Comparison of ENCODE assay signal across 8 mouse cellular contexts in the genomic region with DNA sequence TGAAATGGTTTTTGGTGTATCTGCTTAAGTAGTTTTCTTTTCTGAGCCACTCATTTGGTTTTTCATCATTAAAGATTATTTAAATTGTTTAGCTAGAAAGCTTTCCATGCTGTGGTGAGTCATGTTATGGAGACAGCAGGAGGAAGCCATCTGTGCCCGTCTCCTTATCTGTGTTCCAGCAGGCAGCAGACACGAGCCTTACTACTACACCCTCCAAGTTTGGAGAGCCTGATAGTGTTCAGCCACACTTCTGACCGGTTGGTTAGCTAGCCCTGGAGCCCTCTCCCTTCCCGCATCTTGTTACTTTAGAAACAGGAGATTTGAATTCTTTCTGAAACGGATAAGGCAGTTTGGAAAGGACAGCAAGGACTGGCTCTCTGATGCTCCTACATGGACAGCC. TPM values are rescaled to one million over a fixed set of nuclear protein-coding genes. Genes with fewer than 3 reads are reported as not detected.
DNase-seq lines count a peak whose midpoint lies in the region; ATAC-seq and TF ChIP-seq lines count a peak whose summit lies in the region.

No protein-coding gene starts in this region.

- TF ChIP-seq CTCF in intestine, postnatal 0 days (IDR thresholded peaks at IDR 0.05; ENCODE audit: low read depth): no peak
- TF ChIP-seq CTCF in kidney, adult 2 months (conservative IDR thresholded peaks at IDR 0.05; ENCODE audit: insufficient read depth, insufficient read length, low read depth, low read length): no peak

- no peaks in the 10 kb centered on the region for H3K4me1 ChIP-seq in intestine, embryonic 15.5 days (replicated peaks)
- no peaks in the 10 kb centered on the region for H3K4me1 ChIP-seq in intestine, postnatal 0 days (replicated peaks; ENCODE audit: control insufficient read depth, insufficient read depth, low read length)
- no peaks in the 10 kb centered on the region; the same call in 1 of the 2 replicates for H3K4me1 ChIP-seq in kidney, adult 2 months (ENCODE audit: control insufficient read depth, insufficient read depth, low read length)
- no peaks in the 10 kb centered on the region for H3K4me1 ChIP-seq in forebrain, embryonic 11.5 days (replicated peaks; ENCODE audit: control insufficient read depth, insufficient read depth, low read length)

- no peak for TF ChIP-seq POLR2A in kidney, adult 2 months (IDR thresholded peaks at IDR 0.05; ENCODE audit: low read depth, low read length)

- H3K9ac ChIP-seq in intestine, embryonic 15.5 days: no peak overlapping the region
- H3K9ac ChIP-seq in intestine, postnatal 0 days (ENCODE audit: low read depth, low read length): no peak overlapping the region
- H3K9ac ChIP-seq in forebrain, embryonic 11.5 days (ENCODE audit: low read length): no peak overlapping the region

- no peaks in the 10 kb centered on the region for H3K36me3 ChIP-seq in intestine, embryonic 15.5 days
- no peaks in the 10 kb centered on the region for H3K36me3 ChIP-seq in intestine, postnatal 0 days (ENCODE audit: control insufficient read depth, insufficient read depth)
- H3K36me3 ChIP-seq in kidney, adult 2 months (ENCODE audit: control insufficient read depth, insufficient read depth, low read length): no peaks in the 10 kb centered on the region
- no peaks in the 10 kb centered on the region for H3K36me3 ChIP-seq in forebrain, embryonic 11.5 days (ENCODE audit: control insufficient read depth, insufficient read depth, low read length)

- H3K27ac ChIP-seq in intestine, embryonic 15.5 days: no peak overlapping the region
- no peak overlapping the region for H3K27ac ChIP-seq in intestine, postnatal 0 days (ENCODE audit: low read depth, low read length)
- H3K27ac ChIP-seq in kidney, adult 2 months (ENCODE audit: insufficient read depth, low read depth, low read length): no peak overlapping the region
- no peak overlapping the region for H3K27ac ChIP-seq in forebrain, embryonic 11.5 days (ENCODE audit: low read depth, low read length)

- no peaks in the 10 kb centered on the region for H3K27me3 ChIP-seq in intestine, embryonic 15.5 days (replicated peaks)
- no peaks in the 10 kb centered on the region for H3K27me3 ChIP-seq in intestine, postnatal 0 days (replicated peaks; ENCODE audit: control insufficient read depth, insufficient read depth, low read length)
- H3K27me3 ChIP-seq in kidney, adult 2 months (replicated peaks; ENCODE audit: control insufficient read depth, insufficient read depth, low read length): no peaks in the 10 kb centered on the region
- H3K27me3 ChIP-seq in forebrain, embryonic 11.5 days (ENCODE audit: control insufficient read depth, insufficient read depth, low read length): no peaks in the 10 kb centered on the region

- WGBS in intestine, embryonic 15.5 days: 58% methylated on average over 5 of the region's 5 CpGs
- 38% methylated on average over 5 of the region's 5 CpGs for WGBS in intestine, postnatal 0 days
- WGBS in kidney, adult 2 months: 66% methylated on average over 5 of the region's 5 CpGs
- WGBS in forebrain, embryonic 11.5 days: 87% methylated on average over 5 of the region's 5 CpGs

- H3K9me3 ChIP-seq in intestine, embryonic 15.5 days: no peaks in the 10 kb centered on the region
- H3K9me3 ChIP-seq in intestine, postnatal 0 days (ENCODE audit: control insufficient read depth): no peaks in the 10 kb centered on the region
- no peaks in the 10 kb centered on the region for H3K9me3 ChIP-seq in forebrain, embryonic 11.5 days (ENCODE audit: control insufficient read depth, low read length)

- peak; percentile 59; the same call in 1 of the 2 replicates for ATAC-seq in intestine, embryonic 15.5 days
- ATAC-seq in intestine, postnatal 0 days: no peak
- peak; percentile 46 to 76; a peak in 1 of 4 replicates for ATAC-seq in hematopoietic stem cell, adult 5-6 weeks (replicated peaks in 1 of 2; ENCODE audit: insufficient read depth in 1 of 2, low FRiP score in 2 of 2, low TSS enrichment in 1 of 2, low read depth in 1 of 2, poor library complexity in 2 of 2, severe bottlenecking in 2 of 2)
- peak; percentile 96 for ATAC-seq in megakaryocyte-erythroid progenitor cell, adult 5-6 weeks (replicated peaks; ENCODE audit: low FRiP score, low TSS enrichment, poor library complexity, severe bottlenecking)
- ATAC-seq in forebrain, embryonic 11.5 days (replicated peaks; ENCODE audit: low FRiP score): no peak

- peak; percentile 85 for DNase-seq in c-Kit-positive CD71-positive TER-119-negative erythroid progenitor cells, embryonic 14.5 days (ENCODE audit: low read depth)
- no peak for DNase-seq in kidney, adult 2 months
- DNase-seq in forebrain, embryonic 11.5 days (ENCODE audit: low spot score): no peak
- DNase-seq in thymus, postnatal 14 days: no peak

- H3K4me2 ChIP-seq in intestine, embryonic 15.5 days (replicated peaks): no peak overlapping the region
- no peak overlapping the region for H3K4me2 ChIP-seq in intestine, postnatal 0 days (replicated peaks; ENCODE audit: low read depth)
- no peak overlapping the region for H3K4me2 ChIP-seq in forebrain, embryonic 11.5 days (ENCODE audit: low read depth, low read length, severe bottlenecking)

- H3K4me3 ChIP-seq in intestine, embryonic 15.5 days (replicated peaks): no peak overlapping the region
- no peak overlapping the region for H3K4me3 ChIP-seq in intestine, postnatal 0 days (ENCODE audit: low read depth, low read length)
- no peak overlapping the region for H3K4me3 ChIP-seq in kidney, adult 2 months (ENCODE audit: insufficient read depth, low read depth, low read length)
- H3K4me3 ChIP-seq in forebrain, embryonic 11.5 days (ENCODE audit: low read depth, low read length): no peak overlapping the region

RNA-seq across cellular contexts. Expression of a gene that starts 16.2 kb away (rescaled TPM):
- polyA plus RNA-seq in intestine, embryonic 15.5 days (2015; fragmentation: Nextera tagmentation; extraction: Ambion mirVana): 3.9 and 4.2 TPM in 2 replicates
- polyA plus RNA-seq in intestine, postnatal 0 days (2015; fragmentation: Nextera tagmentation; extraction: Ambion mirVana): 2.1 and 2.2 TPM in 2 replicates
- total RNA-seq in hematopoietic stem cell, adult 5-6 weeks (2017): 13.5 and 25.6 TPM in 2 replicates
- total RNA-seq in megakaryocyte-erythroid progenitor cell, adult 5-6 weeks (2014; fragmentation: Nextera tagmentation): 53.9 and 71.9 TPM in 2 replicates
- total RNA-seq in megakaryocyte-erythroid progenitor cell, adult 5-6 weeks (2017): 10.1 and 25.7 TPM in 2 replicates
- 10.1 and 12.3 TPM in 2 replicates for polyA plus RNA-seq in kidney, adult 2 months (2012; rRNA removed)
- polyA plus RNA-seq in forebrain, embryonic 11.5 days (2014; fragmentation: Nextera tagmentation; extraction: Ambion mirVana): 11.5 and 13.4 TPM in 2 replicates

RNA-seq across cellular contexts. Expression of a gene that starts 31.9 kb away (rescaled TPM):
- 589 and 659 TPM in 2 replicates for polyA plus RNA-seq in intestine, embryonic 15.5 days (2015; fragmentation: Nextera tagmentation; extraction: Ambion mirVana)
- 359 and 402 TPM in 2 replicates for polyA plus RNA-seq in intestine, postnatal 0 days (2015; fragmentation: Nextera tagmentation; extraction: Ambion mirVana)
- total RNA-seq in hematopoietic stem cell, adult 5-6 weeks (2017): 1,377 and 1,391 TPM in 2 replicates
- 2,340 and 2,677 TPM in 2 replicates for total RNA-seq in megakaryocyte-erythroid progenitor cell, adult 5-6 weeks (2014; fragmentation: Nextera tagmentation)
- 1,622 and 1,735 TPM in 2 replicates for total RNA-seq in megakaryocyte-erythroid progenitor cell, adult 5-6 weeks (2017)
- polyA plus RNA-seq in kidney, adult 2 months (2012; rRNA removed): 253 and 281 TPM in 2 replicates
- polyA plus RNA-seq in forebrain, embryonic 11.5 days (2014; fragmentation: Nextera tagmentation; extraction: Ambion mirVana): 586 and 620 TPM in 2 replicates

RNA-seq across cellular contexts. Expression of a gene that starts 45.0 kb away (rescaled TPM):
- 19.8 and 20.1 TPM in 2 replicates for polyA plus RNA-seq in intestine, embryonic 15.5 days (2015; fragmentation: Nextera tagmentation; extraction: Ambion mirVana)
- polyA plus RNA-seq in intestine, postnatal 0 days (2015; fragmentation: Nextera tagmentation; extraction: Ambion mirVana): 14.0 and 15.6 TPM in 2 replicates
- 43.7 and 56.0 TPM in 2 replicates for total RNA-seq in hematopoietic stem cell, adult 5-6 weeks (2017)
- total RNA-seq in megakaryocyte-erythroid progenitor cell, adult 5-6 weeks (2014; fragmentation: Nextera tagmentation): 38.2 and 44.4 TPM in 2 replicates
- total RNA-seq in megakaryocyte-erythroid progenitor cell, adult 5-6 weeks (2017): 44.2 and 48.6 TPM in 2 replicates
- polyA plus RNA-seq in kidney, adult 2 months (2012; rRNA removed): 29.5 and 32.4 TPM in 2 replicates
- 27.4 and 28.6 TPM in 2 replicates for polyA plus RNA-seq in forebrain, embryonic 11.5 days (2014; fragmentation: Nextera tagmentation; extraction: Ambion mirVana)

Comparison
In these comparisons a context has a peak if more than half of its experiments do, and no peak if none do; other contexts are left out.
1. ATAC-seq: peak in intestine, embryonic 15.5 days (single experiment), hematopoietic stem cell, adult 5-6 weeks (2 of 2) and megakaryocyte-erythroid progenitor cell, adult 5-6 weeks (single experiment); none in intestine, postnatal 0 days (single experiment) and forebrain, embryonic 11.5 days (single experiment).